Mouse (Mus musculus) lung, embryonic 16.5 days (tissue): ENCODE results near the gene Tspan8. TPM values are rescaled to one million over a fixed set of nuclear protein-coding genes. Genes with fewer than 3 reads are reported as not detected.

Source experiments
- ATAC-seq: fragments of 200-750 bp; cut with Nextera tagmentation; 2 replicates; pipeline ENCODE4 v1.8.0; 2017; ENCODE audit warnings: low read depth, mild to moderate bottlenecking, moderate library complexity
- H3K27ac ChIP-seq: fragments of 300-500 bp; sonication (generic); 2 replicates; pipeline ENCODE4 v1.5.1; 2014; ENCODE audit warnings: mild to moderate bottlenecking, control low read depth, low read length
- H3K27me3 ChIP-seq: fragments of 300-500 bp; sonication (generic); 2 replicates; pipeline ENCODE4 v1.6.1; 2014; ENCODE audit warnings: low read depth, low read length, mixed read lengths; ENCODE audit not compliant: control insufficient read depth, insufficient read depth
- H3K36me3 ChIP-seq: fragments of 300-500 bp; sonication (generic); 2 replicates; pipeline ENCODE4 v1.6.1; 2014; ENCODE audit warnings: low read length; ENCODE audit not compliant: control insufficient read depth, insufficient read depth
- H3K4me1 ChIP-seq: fragments of 300-500 bp; sonication (generic); replicated peaks from 2 replicates; pipeline ENCODE4 v1.6.1; 2014; ENCODE audit warnings: low read length, mixed read lengths; ENCODE audit not compliant: control insufficient read depth, insufficient read depth
- H3K4me2 ChIP-seq: fragments of 300-500 bp; sonication (generic); 2 replicates; pipeline ENCODE4 v1.6.1; 2014; ENCODE audit warnings: low read depth, low read length, control low read depth
- H3K4me3 ChIP-seq: fragments of 300-500 bp; sonication (generic); 2 replicates; pipeline ENCODE4 v1.5.1; 2014; ENCODE audit warnings: mild to moderate bottlenecking, low read length, control low read depth
- H3K9ac ChIP-seq: fragments of 300-500 bp; sonication (generic); 2 replicates; pipeline ENCODE4 v1.6.1; 2014; ENCODE audit warnings: low read length, control low read depth
- H3K9me3 ChIP-seq: fragments of 300-500 bp; sonication (generic); 2 replicates; pipeline ENCODE4 v1.6.1; 2016; ENCODE audit warnings: low read length; ENCODE audit not compliant: control insufficient read depth
- WGBS: fragments of 180-500 bp; shearing (Covaris S2); extraction: QIAGEN DNeasy Blood & Tissue Kit; methylation state at CpG from one replicate; pipeline ENCODE4 v1.1.7; 2014; 5-methylcytosine and 5-hydroxymethylcytosine counted together
- polyA plus RNA-seq: library from polyadenylated mRNA; unstranded; fragments of >200 nt; fragmentation: Nextera tagmentation; extraction: Ambion mirVana; gene quantifications from 2 replicates; pipeline ENCODE4 v1.2.1, GENCODE M21; 2015

The Tspan8 gene
- polyA plus RNA-seq, 1 experiment from 2014 or later: 128 TPM

GRCm38 (mm10) chr10:115882757-115883156 is 66.1 kb downstream of the Tspan8 start:
- Histone ChIP-seq H3K4me2 (no peak overlapping the region), H3K36me3 (no peaks in the 10 kb centered on the region), H3K27ac (no peak overlapping the region), H3K9ac (no peak overlapping the region), H3K27me3 (no peaks in the 10 kb centered on the region), H3K9me3 (no peaks in the 10 kb centered on the region), H3K4me1 (no peaks in the 10 kb centered on the region), H3K4me3 (no peak overlapping the region)
- WGBS: 89% methylated on average over 5 of the region's 5 CpGs
- ATAC-seq: no peak

- 52% methylated on average over 4 of the region's 4 CpGs for WGBS
- H3K9ac ChIP-seq: no peak overlapping the region
These were observed 75.3 kb downstream of the Tspan8 start for GRCm38 (mm10) chr10:115891924-115892323.

GRCm38 (mm10) chr10:115892973-115893372 is 76.3 kb downstream of the Tspan8 start:
- H3K27me3 ChIP-seq: no peaks in the 10 kb centered on the region
- no peak for ATAC-seq

More at GRCm38 (mm10) chr10:115891924-115892323, 75.3 kb downstream of the Tspan8 start:
- Histone ChIP-seq H3K4me3 (no peak overlapping the region), H3K27ac (no peak overlapping the region), H3K27me3 (no peaks in the 10 kb centered on the region), H3K4me2 (no peak overlapping the region), H3K9me3 (no peaks in the 10 kb centered on the region), H3K4me1 (no peaks in the 10 kb centered on the region), H3K36me3 (no peaks in the 10 kb centered on the region)
- no peak for ATAC-seq

GRCm38 (mm10) chr10:115894045-115894444 is 77.4 kb downstream of the Tspan8 start:
- Histone ChIP-seq H3K27me3 (no peaks in the 10 kb centered on the region), H3K4me3 (no peak overlapping the region), H3K27ac (no peak overlapping the region), H3K36me3 (no peaks in the 10 kb centered on the region), H3K4me2 (no peak overlapping the region), H3K9me3 (no peaks in the 10 kb centered on the region), H3K9ac (no peak overlapping the region), H3K4me1 (peaks cover 3% of the 10 kb centered on the region; the same call in 1 of the 2 replicates)
- no peak for ATAC-seq
- WGBS: 47% methylated on average over 5 of the region's 5 CpGs

More at GRCm38 (mm10) chr10:115892973-115893372, 76.3 kb downstream of the Tspan8 start:
- H3K9ac ChIP-seq: no peak overlapping the region
- no peak overlapping the region for H3K4me3 ChIP-seq
- no peak overlapping the region for H3K27ac ChIP-seq
- WGBS: 65% methylated on average over 6 of the region's 6 CpGs
- H3K9me3 ChIP-seq: no peaks in the 10 kb centered on the region
- H3K4me1 ChIP-seq: peaks cover 3% of the 10 kb centered on the region; the same call in 1 of the 2 replicates
- H3K4me2 ChIP-seq: no peak overlapping the region
- no peaks in the 10 kb centered on the region for H3K36me3 ChIP-seq

GRCm38 (mm10) chr10:115896764-115897163 is 80.1 kb downstream of the Tspan8 start:
- ATAC-seq: peak; percentile 91
- peak overlapping the region; percentile 88 for H3K27ac ChIP-seq

GRCm38 (mm10) chr10:115897235-115897634 is 80.6 kb downstream of the Tspan8 start:
- H3K4me3 ChIP-seq: no peak overlapping the region
- WGBS: 37% methylated on average over 7 of the region's 7 CpGs
- H3K9ac ChIP-seq: no peak overlapping the region
- H3K27me3 ChIP-seq: no peaks in the 10 kb centered on the region
- peaks cover 3% of the 10 kb centered on the region; the same call in 1 of the 2 replicates for H3K4me1 ChIP-seq
- H3K36me3 ChIP-seq: no peaks in the 10 kb centered on the region
- H3K9me3 ChIP-seq: no peaks in the 10 kb centered on the region
- peak; percentile 96 for ATAC-seq
- H3K27ac ChIP-seq: peak overlapping the region; percentile 88
- peak overlapping the region; percentile 17; the same call in 1 of the 2 replicates for H3K4me2 ChIP-seq

More at GRCm38 (mm10) chr10:115896764-115897163, 80.1 kb downstream of the Tspan8 start:
- Histone ChIP-seq H3K4me3 (no peak overlapping the region), H3K4me2 (no peak overlapping the region), H3K36me3 (no peaks in the 10 kb centered on the region), H3K4me1 (peaks cover 3% of the 10 kb centered on the region; the same call in 1 of the 2 replicates), H3K9ac (no peak overlapping the region), H3K27me3 (no peaks in the 10 kb centered on the region), H3K9me3 (no peaks in the 10 kb centered on the region)

Other genes with a start within 250 kb of the Tspan8 start
- gene A930009A15Rik, start 246.8 kb upstream of the Tspan8 start, polyA plus RNA-seq: not detected in 2 replicates
- gene Lgr5, start 229.1 kb upstream of the Tspan8 start, polyA plus RNA-seq: 2.3 and 2.4 TPM in 2 replicates
- 0.45 and 0.62 TPM in 2 replicates for gene Ptprr, start 201.4 kb downstream of the Tspan8 start, polyA plus RNA-seq